25 mouse cellular contexts compared by ENCODE assay signal in genomic region chr3:55835207-55835606, GRCm38 (mm10). TPM values are rescaled to one million over a fixed set of nuclear protein-coding genes. Genes with fewer than 3 reads are reported as not detected.
DNase-seq lines count a peak whose midpoint lies in the region; ATAC-seq and TF ChIP-seq lines count a peak whose summit lies in the region.
"Had no signal": no experiment of that assay in that cellular context is flagged by ENCODE, and none has a peak within 500 bp of the region (broad histone marks: within the 10 kb centered on the region; RNA-seq: fewer than 3 reads in every experiment).

No protein-coding gene starts in this region.

- no peak overlapping the region for H3K4me2 ChIP-seq in intestine, embryonic 16.5 days (ENCODE audit: low read depth, low read length)
- no peak overlapping the region for H3K4me2 ChIP-seq in intestine, embryonic 15.5 days (replicated peaks)
- no peak overlapping the region for H3K4me2 ChIP-seq in lung, embryonic 14.5 days
- H3K4me2 ChIP-seq: forebrain, embryonic 13.5 days; heart, embryonic 11.5 days; hindbrain, embryonic 13.5 days had no signal

- peak; percentile 38 for TF ChIP-seq CTCF in heart, adult 2 months (IDR thresholded peaks at IDR 0.05)
- TF ChIP-seq CTCF in lung, embryonic 14.5 days (IDR thresholded peaks at IDR 0.05; ENCODE audit: low read depth), result 0 out of 2 replicates have a peak, but pooled peaks have one; percentile 4

- intact Hi-C loops in heart, adult 2 months (cut with DNase I), result no loop called here
- intact Hi-C loops in heart, postnatal 14 days (cut with DNase I), result no loop called here

- no peak overlapping the region for H3K27ac ChIP-seq in heart, adult 2 months
- no peak overlapping the region for H3K27ac ChIP-seq in intestine, embryonic 16.5 days (ENCODE audit: low read length)
- H3K27ac ChIP-seq in intestine, embryonic 15.5 days, result no peak overlapping the region
- no peak overlapping the region for H3K27ac ChIP-seq in lung, embryonic 14.5 days (ENCODE audit: low read depth)
- H3K27ac ChIP-seq: forebrain, embryonic 10.5 days; forebrain, embryonic 13.5 days; hindbrain, embryonic 13.5 days had no signal

- no peaks in the 10 kb centered on the region for H3K27me3 ChIP-seq in heart, adult 2 months (ENCODE audit: control insufficient read depth, insufficient read depth, low read length)
- no peaks in the 10 kb centered on the region for H3K27me3 ChIP-seq in intestine, embryonic 16.5 days (replicated peaks; ENCODE audit: control insufficient read depth, insufficient read depth, low read length)
- H3K27me3 ChIP-seq in intestine, embryonic 15.5 days (replicated peaks), result no peaks in the 10 kb centered on the region
- no peaks in the 10 kb centered on the region for H3K27me3 ChIP-seq in lung, embryonic 14.5 days (ENCODE audit: insufficient read depth, low read length)
- H3K27me3 ChIP-seq: forebrain, embryonic 13.5 days; hindbrain, embryonic 13.5 days had no signal

- no peak for TF ChIP-seq POLR2A in heart, adult 2 months (IDR thresholded peaks at IDR 0.05; ENCODE audit: insufficient read depth, low read depth, low read length)

- no peaks in the 10 kb centered on the region for H3K79me2 ChIP-seq in heart, adult 2 months (replicated peaks; ENCODE audit: control insufficient read depth, insufficient read depth, low read length)

- DNase-seq in heart, adult 2 months, result no peak
- DNase-seq in heart, postnatal 14 days, result no peak
- no peak for DNase-seq in lung, embryonic 14.5 days
- no peak for DNase-seq in lung, postnatal 4 days
- DNase-seq in retina, postnatal 1 day, result no peak
- DNase-seq: adrenal gland, adult 8-10 months; adrenal gland, postnatal 25 days; cerebellum, adult 2 months; cerebellum, adult 9-11 months; gastrocnemius, postnatal 10 days; gastrocnemius, postnatal 36 days; heart, postnatal 10 days; kidney, adult 11 months had no signal

- ATAC-seq in intestine, embryonic 16.5 days, result 0 out of 2 replicates have a peak, but pooled peaks have one; percentile 13
- no peak for ATAC-seq in intestine, embryonic 15.5 days
- no peak for ATAC-seq in lung, embryonic 14.5 days (ENCODE audit: insufficient read depth)
- ATAC-seq: activated CD4-positive, CD25-positive, alpha-beta regulatory T cell, adult 4 months; CD4-positive, CD25-positive, alpha-beta regulatory T cell, adult 4 months; forebrain, embryonic 13.5 days; forebrain, embryonic 16.5 days; inflammation-experienced regulatory T-cells, adult 6 months had no signal

- no peaks in the 10 kb centered on the region for H3K4me1 ChIP-seq in heart, adult 2 months (ENCODE audit: control insufficient read depth, insufficient read depth, low read length)
- no peaks in the 10 kb centered on the region for H3K4me1 ChIP-seq in intestine, embryonic 16.5 days (ENCODE audit: control insufficient read depth, insufficient read depth, low read length)
- no peaks in the 10 kb centered on the region for H3K4me1 ChIP-seq in intestine, embryonic 15.5 days (replicated peaks)
- no peaks in the 10 kb centered on the region for H3K4me1 ChIP-seq in lung, embryonic 14.5 days (ENCODE audit: insufficient read depth)

- no peak overlapping the region for H3K9ac ChIP-seq in heart, adult 2 months (ENCODE audit: low read depth, low read length)
- H3K9ac ChIP-seq in intestine, embryonic 16.5 days (ENCODE audit: low read depth, low read length), result no peak overlapping the region
- no peak overlapping the region for H3K9ac ChIP-seq in intestine, embryonic 15.5 days
- H3K9ac ChIP-seq in lung, embryonic 14.5 days, result no peak overlapping the region
- H3K9ac ChIP-seq: forebrain, embryonic 13.5 days; hindbrain, embryonic 13.5 days had no signal

- H3K9me3 ChIP-seq in intestine, embryonic 16.5 days (ENCODE audit: control insufficient read depth, low read length), result no peaks in the 10 kb centered on the region
- no peaks in the 10 kb centered on the region for H3K9me3 ChIP-seq in intestine, embryonic 15.5 days
- H3K9me3 ChIP-seq in lung, embryonic 14.5 days (ENCODE audit: low read depth, low read length), result no peaks in the 10 kb centered on the region
- H3K9me3 ChIP-seq: forebrain, embryonic 10.5 days; forebrain, embryonic 13.5 days; hindbrain, embryonic 13.5 days had no signal

- H3K36me3 ChIP-seq in heart, adult 2 months (ENCODE audit: control insufficient read depth, insufficient read depth, low read length), result no peaks in the 10 kb centered on the region
- no peaks in the 10 kb centered on the region for H3K36me3 ChIP-seq in intestine, embryonic 16.5 days (ENCODE audit: control insufficient read depth, insufficient read depth, low read length)
- H3K36me3 ChIP-seq in intestine, embryonic 15.5 days, result no peaks in the 10 kb centered on the region
- no peaks in the 10 kb centered on the region for H3K36me3 ChIP-seq in lung, embryonic 14.5 days (ENCODE audit: insufficient read depth)
- H3K36me3 ChIP-seq: forebrain, embryonic 10.5 days had no signal

- 54% methylated on average over 4 of the region's 4 CpGs for WGBS in heart, adult 2 months
- 47% methylated on average over 4 of the region's 4 CpGs for WGBS in intestine, embryonic 16.5 days
- 47% methylated on average over 4 of the region's 4 CpGs for whole genome bisulfite sequencing in intestine, embryonic 15.5 days
- WGBS in lung, embryonic 14.5 days, result 51% methylated on average over 4 of the region's 4 CpGs

- TF ChIP-seq EP300 in heart, adult 2 months (IDR thresholded peaks at IDR 0.05; ENCODE audit: insufficient read depth, low read depth, low read length), result no peak

- no peak overlapping the region for H3K4me3 ChIP-seq in heart, adult 2 months
- H3K4me3 ChIP-seq in intestine, embryonic 16.5 days (ENCODE audit: low read length), result no peak overlapping the region
- no peak overlapping the region for H3K4me3 ChIP-seq in intestine, embryonic 15.5 days (replicated peaks)
- no peak overlapping the region for H3K4me3 ChIP-seq in lung, embryonic 14.5 days (ENCODE audit: low read depth, low read length)
- H3K4me3 ChIP-seq: forebrain, embryonic 10.5 days; forebrain, embryonic 13.5 days; hindbrain, embryonic 13.5 days had no signal

RNA-seq across cellular contexts. Expression of gene Mab21l1, which starts 52.9 kb away (rescaled TPM):
- total RNA-seq in heart, adult 2 months (2021), result under 1 TPM; 0.09 to 0.13 TPM
- 0.09 and 0.16 TPM in 2 replicates for polyA plus RNA-seq in heart, adult 2 months (2012; rRNA removed)
- total RNA-seq in heart, postnatal 14 days (2021), result not detected
- 8.8 and 9.4 TPM in 2 replicates for polyA plus RNA-seq in intestine, embryonic 16.5 days (2015; fragmentation: Nextera tagmentation; extraction: Ambion mirVana)
- 10.7 and 13.0 TPM in 2 replicates for polyA plus RNA-seq in intestine, embryonic 15.5 days (2015; fragmentation: Nextera tagmentation; extraction: Ambion mirVana)
- polyA plus RNA-seq in lung, embryonic 14.5 days (2014; fragmentation: Nextera tagmentation; extraction: Ambion mirVana), result 0.78 and 1.1 TPM in 2 replicates
- total RNA-seq: hematopoietic stem cell, adult 5-6 weeks; MEL had no signal
- polyA plus RNA-seq: inflammation-experienced regulatory T-cells, adult 6 months had no signal
